Mouse (Mus musculus): Measurements from ENCODE around the gene Lcn2. TPM values are rescaled to one million over a fixed set of nuclear protein-coding genes. Genes with fewer than 3 reads are reported as not detected.

Lcn2 gene
- polyA plus RNA-seq, 1 experiment from 2014 or later = 12.7 TPM

- Histone ChIP-seq H3K9ac (replicated peaks; ENCODE audit: low read length) (no peak overlapping the region), H3K4me3 (ENCODE audit: low read length) (no peak overlapping the region), H3K27me3 (ENCODE audit: insufficient read depth, low read length) (no peaks in the 10 kb centered on the region), H3K4me1 (ENCODE audit: insufficient read depth, low read length) (peaks cover 18% of the 10 kb centered on the region), H3K36me3 (ENCODE audit: insufficient read depth, low read length) (no peaks in the 10 kb centered on the region), H3K27ac (ENCODE audit: low read length) (no peak overlapping the region), H3K4me2 (replicated peaks; ENCODE audit: low read depth, low read length) (no peak overlapping the region), H3K9me3 (ENCODE audit: low read length) (no peaks in the 10 kb centered on the region)
- WGBS = 52% methylated on average over 13 of the region's 13 CpGs
- ATAC-seq (ENCODE audit: low FRiP score, low TSS enrichment) = no peak
Measured at GRCm38 (mm10) chr2:32350471-32351051, 37.5 kb downstream of the Lcn2 start.

- no peak overlapping the region for H3K4me3 ChIP-seq (ENCODE audit: low read length)
- H3K4me2 ChIP-seq (replicated peaks; ENCODE audit: low read depth, low read length) = no peak overlapping the region
- ATAC-seq (ENCODE audit: low FRiP score, low TSS enrichment) = no peak
- H3K27ac ChIP-seq (ENCODE audit: low read length) = no peak overlapping the region
- no peaks in the 10 kb centered on the region for H3K9me3 ChIP-seq (ENCODE audit: low read length)
- H3K9ac ChIP-seq (replicated peaks; ENCODE audit: low read length) = no peak overlapping the region
- 57% methylated on average over 8 of the region's 8 CpGs for WGBS
- H3K4me1 ChIP-seq (ENCODE audit: insufficient read depth, low read length) = peaks cover 18% of the 10 kb centered on the region
- H3K27me3 ChIP-seq (ENCODE audit: insufficient read depth, low read length) = no peaks in the 10 kb centered on the region
- H3K36me3 ChIP-seq (ENCODE audit: insufficient read depth, low read length) = no peaks in the 10 kb centered on the region
Measured at GRCm38 (mm10) chr2:32349625-32350255, 38.3 kb downstream of the Lcn2 start.

- peaks cover 16% of the 10 kb centered on the region for H3K4me1 ChIP-seq (ENCODE audit: insufficient read depth, low read length)
- no peak overlapping the region for H3K9ac ChIP-seq (replicated peaks; ENCODE audit: low read length)
- no peak for ATAC-seq (ENCODE audit: low FRiP score, low TSS enrichment)
- H3K27me3 ChIP-seq (ENCODE audit: insufficient read depth, low read length) = no peaks in the 10 kb centered on the region
- H3K4me3 ChIP-seq (ENCODE audit: low read length) = no peak overlapping the region
- 80% methylated on average over 11 of the region's 11 CpGs for WGBS
- no peak overlapping the region for H3K4me2 ChIP-seq (replicated peaks; ENCODE audit: low read depth, low read length)
- H3K27ac ChIP-seq (ENCODE audit: low read length) = no peak overlapping the region
- no peaks in the 10 kb centered on the region for H3K36me3 ChIP-seq (ENCODE audit: insufficient read depth, low read length)
- no peaks in the 10 kb centered on the region for H3K9me3 ChIP-seq (ENCODE audit: low read length)
Measured at GRCm38 (mm10) chr2:32348311-32348710, 39.7 kb downstream of the Lcn2 start.

- Histone ChIP-seq H3K9me3 (ENCODE audit: low read length) (no peaks in the 10 kb centered on the region), H3K4me3 (ENCODE audit: low read length) (no peak overlapping the region), H3K27ac (ENCODE audit: low read length) (no peak overlapping the region), H3K4me1 (ENCODE audit: insufficient read depth, low read length) (peaks cover 11% of the 10 kb centered on the region), H3K9ac (replicated peaks; ENCODE audit: low read length) (no peak overlapping the region), H3K36me3 (ENCODE audit: insufficient read depth, low read length) (no peaks in the 10 kb centered on the region), H3K4me2 (replicated peaks; ENCODE audit: low read depth, low read length) (no peak overlapping the region), H3K27me3 (ENCODE audit: insufficient read depth, low read length) (no peaks in the 10 kb centered on the region)
- 82% methylated on average over 6 of the region's 6 CpGs for WGBS
- ATAC-seq (ENCODE audit: low FRiP score, low TSS enrichment) = no peak
Measured at GRCm38 (mm10) chr2:32347019-32347418, 41.0 kb downstream of the Lcn2 start.

GRCm38 (mm10) chr2:32344598-32345321, 43.3 kb downstream of the Lcn2 start:
- H3K4me2 ChIP-seq (replicated peaks; ENCODE audit: low read depth, low read length) = no peak overlapping the region
- H3K4me1 ChIP-seq (ENCODE audit: insufficient read depth, low read length) = no peaks in the 10 kb centered on the region
- no peaks in the 10 kb centered on the region for H3K9me3 ChIP-seq (ENCODE audit: low read length)
- no peak overlapping the region for H3K4me3 ChIP-seq (ENCODE audit: low read length)
- H3K36me3 ChIP-seq (ENCODE audit: insufficient read depth, low read length) = no peaks in the 10 kb centered on the region
- H3K27ac ChIP-seq (ENCODE audit: low read length) = no peak overlapping the region
- 75% methylated on average over 14 of the region's 14 CpGs for WGBS
- no peaks in the 10 kb centered on the region for H3K27me3 ChIP-seq (ENCODE audit: insufficient read depth, low read length)
- no peak for ATAC-seq (ENCODE audit: low FRiP score, low TSS enrichment)
- no peak overlapping the region for H3K9ac ChIP-seq (replicated peaks; ENCODE audit: low read length)

- H3K36me3 ChIP-seq (ENCODE audit: insufficient read depth, low read length) = no peaks in the 10 kb centered on the region
- WGBS = 76% methylated on average over 10 of the region's 10 CpGs
- H3K9me3 ChIP-seq (ENCODE audit: low read length) = no peaks in the 10 kb centered on the region
- ATAC-seq (ENCODE audit: low FRiP score, low TSS enrichment) = no peak
- H3K4me1 ChIP-seq (ENCODE audit: insufficient read depth, low read length) = no peaks in the 10 kb centered on the region
- H3K27me3 ChIP-seq (ENCODE audit: insufficient read depth, low read length) = no peaks in the 10 kb centered on the region
- no peak overlapping the region for H3K27ac ChIP-seq (ENCODE audit: low read length)
- H3K4me2 ChIP-seq (replicated peaks; ENCODE audit: low read depth, low read length) = no peak overlapping the region
- H3K9ac ChIP-seq (replicated peaks; ENCODE audit: low read length) = no peak overlapping the region
- H3K4me3 ChIP-seq (ENCODE audit: low read length) = no peak overlapping the region
Measured at GRCm38 (mm10) chr2:32344056-32344455, 44.0 kb downstream of the Lcn2 start.

GRCm38 (mm10) chr2:32343351-32343671, 44.7 kb downstream of the Lcn2 start:
- Histone ChIP-seq H3K4me1 (ENCODE audit: insufficient read depth, low read length) (no peaks in the 10 kb centered on the region), H3K9me3 (ENCODE audit: low read length) (no peaks in the 10 kb centered on the region), H3K27me3 (ENCODE audit: insufficient read depth, low read length) (no peaks in the 10 kb centered on the region), H3K36me3 (ENCODE audit: insufficient read depth, low read length) (no peaks in the 10 kb centered on the region), H3K9ac (replicated peaks; ENCODE audit: low read length) (no peak overlapping the region), H3K4me3 (ENCODE audit: low read length) (no peak overlapping the region), H3K27ac (ENCODE audit: low read length) (no peak overlapping the region), H3K4me2 (replicated peaks; ENCODE audit: low read depth, low read length) (no peak overlapping the region)
- 97% methylated on average over 2 of the region's 2 CpGs for WGBS
- ATAC-seq (ENCODE audit: low FRiP score, low TSS enrichment) = no peak

GRCm38 (mm10) chr2:32342539-32343350, 45.3 kb downstream of the Lcn2 start:
- no peak for ATAC-seq (ENCODE audit: low FRiP score, low TSS enrichment)
- Histone ChIP-seq H3K4me3 (ENCODE audit: low read length) (no peak overlapping the region), H3K9me3 (ENCODE audit: low read length) (no peaks in the 10 kb centered on the region), H3K9ac (replicated peaks; ENCODE audit: low read length) (no peak overlapping the region), H3K36me3 (ENCODE audit: insufficient read depth, low read length) (no peaks in the 10 kb centered on the region), H3K27me3 (ENCODE audit: insufficient read depth, low read length) (no peaks in the 10 kb centered on the region), H3K4me1 (ENCODE audit: insufficient read depth, low read length) (no peaks in the 10 kb centered on the region), H3K27ac (ENCODE audit: low read length) (no peak overlapping the region), H3K4me2 (replicated peaks; ENCODE audit: low read depth, low read length) (no peak overlapping the region)
- WGBS = 75% methylated on average over 6 of the region's 6 CpGs

GRCm38 (mm10) chr2:32342039-32342438, 46.0 kb downstream of the Lcn2 start:
- no peak overlapping the region for H3K9ac ChIP-seq (replicated peaks; ENCODE audit: low read length)

GRCm38 (mm10) chr2:32341634-32341939, 46.5 kb downstream of the Lcn2 start:
- no peaks in the 10 kb centered on the region for H3K27me3 ChIP-seq (ENCODE audit: insufficient read depth, low read length)
- H3K9ac ChIP-seq (replicated peaks; ENCODE audit: low read length) = no peak overlapping the region
- H3K9me3 ChIP-seq (ENCODE audit: low read length) = no peaks in the 10 kb centered on the region
- H3K4me3 ChIP-seq (ENCODE audit: low read length) = no peak overlapping the region
- no peaks in the 10 kb centered on the region for H3K36me3 ChIP-seq (ENCODE audit: insufficient read depth, low read length)
- H3K4me1 ChIP-seq (ENCODE audit: insufficient read depth, low read length) = no peaks in the 10 kb centered on the region
- no peak overlapping the region for H3K27ac ChIP-seq (ENCODE audit: low read length)
- ATAC-seq (ENCODE audit: low FRiP score, low TSS enrichment) = no peak
- WGBS = 79% methylated on average over 4 of the region's 4 CpGs
- no peak overlapping the region for H3K4me2 ChIP-seq (replicated peaks; ENCODE audit: low read depth, low read length)

More at GRCm38 (mm10) chr2:32342039-32342438, 46.0 kb downstream of the Lcn2 start:
- Histone ChIP-seq H3K27me3 (ENCODE audit: insufficient read depth, low read length) (no peaks in the 10 kb centered on the region), H3K4me1 (ENCODE audit: insufficient read depth, low read length) (no peaks in the 10 kb centered on the region), H3K9me3 (ENCODE audit: low read length) (no peaks in the 10 kb centered on the region), H3K27ac (ENCODE audit: low read length) (no peak overlapping the region), H3K4me2 (replicated peaks; ENCODE audit: low read depth, low read length) (no peak overlapping the region), H3K4me3 (ENCODE audit: low read length) (no peak overlapping the region), H3K36me3 (ENCODE audit: insufficient read depth, low read length) (no peaks in the 10 kb centered on the region)
- WGBS = 90% methylated on average over 4 of the region's 4 CpGs
- ATAC-seq (ENCODE audit: low FRiP score, low TSS enrichment) = no peak
